Mouse (Mus musculus) bone marrow, adult 2 months (tissue): Measurements from ENCODE around the gene Ntng1. TPM values are rescaled to one million over a fixed set of nuclear protein-coding genes. Genes with fewer than 3 reads are reported as not detected.
"Not testable (repeated sequence)": the region's sequence is repeated elsewhere in the genome, so short reads cannot be mapped to it uniquely, and the experiment has no call there.

Experiments
- H3K27ac ChIP-seq: fragments of 200-500 bp; 2 replicates; pipeline ENCODE4 v1.5.1; 2012; ENCODE audit warnings: low read depth, mild to moderate bottlenecking, control low read depth, inconsistent platforms, low read length; ENCODE audit not compliant: control insufficient read depth, poor library complexity, insufficient read depth
- H3K4me1 ChIP-seq: fragments of 200-500 bp; 2 replicates; pipeline ENCODE4 v1.6.1; 2011; ENCODE audit warnings: low read length; ENCODE audit not compliant: control insufficient read depth, insufficient read depth
- H3K4me3 ChIP-seq: fragments of 200-500 bp; replicated peaks from 2 replicates; pipeline ENCODE3; 2011; ENCODE audit warnings: mild to moderate bottlenecking, low read depth, low read length, control low read depth; ENCODE audit not compliant: control insufficient read depth
- CTCF ChIP-seq: fragments of 200-500 bp; IDR thresholded peaks from 2 replicates; pipeline ENCODE4 v1.5.1; 2011; ENCODE audit warnings: low read length, control low read depth; ENCODE audit not compliant: control insufficient read depth, insufficient read depth
- POLR2A ChIP-seq: fragments of 200-500 bp; IDR thresholded peaks from 2 replicates; pipeline ENCODE4 v1.6.1; 2011; ENCODE audit warnings: low read depth, mild to moderate bottlenecking, control low read depth, low read length, borderline replicate concordance; ENCODE audit not compliant: control insufficient read depth
- WGBS: fragments of 180-500 bp; shearing (Covaris S2); methylation state at CpG from one replicate; pipeline ENCODE4 v1.1.7; 2018; 5-methylcytosine and 5-hydroxymethylcytosine counted together
- polyA plus RNA-seq: library from polyadenylated mRNA; stranded (reverse); fragments of >200 nt; gene quantifications from 2 replicates; pipeline ENCODE4 v1.2.4, GENCODE M21; 2011; ENCODE audit warnings: low replicate concordance; ENCODE audit not compliant: missing spikeins, insufficient read depth, insufficient read length

Ntng1 gene
- polyA plus RNA-seq, 1 experiment: not detected

GRCm38 (mm10) chr3:109765141-109765540 lies 378.7 kb downstream of the Ntng1 start:
- no peak for TF ChIP-seq CTCF
- TF ChIP-seq POLR2A: no peak
- WGBS: 75% methylated on average over 4 of the region's 4 CpGs

DNA sequence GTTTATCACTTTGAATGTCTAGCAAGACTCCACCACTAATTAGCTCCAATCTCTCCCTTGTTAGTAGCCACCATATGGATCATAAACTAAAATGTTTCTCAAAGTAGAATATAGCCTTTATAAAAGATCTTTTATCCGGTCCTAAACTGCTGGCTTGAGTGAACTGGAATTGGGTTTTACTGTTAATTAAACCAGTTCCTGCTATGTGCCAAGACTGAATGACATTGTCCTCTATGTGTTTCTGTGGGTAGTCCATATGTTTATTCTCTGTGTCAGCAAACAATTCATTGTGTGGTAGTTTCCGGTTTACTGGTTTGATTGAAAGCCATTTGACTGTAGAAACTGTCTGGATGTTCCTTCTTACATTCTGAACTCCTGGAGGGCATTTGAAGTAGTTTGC lies 387.4 kb downstream of the Ntng1 start:
- WGBS: 88% methylated on average over 2 of the region's 2 CpGs
- no peak overlapping the region for H3K4me3 ChIP-seq
- TF ChIP-seq CTCF: no peak
- no peak for TF ChIP-seq POLR2A
- no peaks in the 10 kb centered on the region for H3K4me1 ChIP-seq
- H3K27ac ChIP-seq: no peak overlapping the region

More at GRCm38 (mm10) chr3:109765141-109765540, 378.7 kb downstream of the Ntng1 start:
- H3K4me1 ChIP-seq: no peaks in the 10 kb centered on the region
- H3K4me3 ChIP-seq: no peak overlapping the region
- H3K27ac ChIP-seq: no peak overlapping the region

- WGBS: 2% methylated on average over 3 of the region's 3 CpGs
- not testable (repeated sequence) for H3K4me3 ChIP-seq, H3K4me1 ChIP-seq, H3K27ac ChIP-seq
Observed at GRCm38 (mm10) chr3:109747593-109747992, 396.2 kb downstream of the Ntng1 start.

DNA sequence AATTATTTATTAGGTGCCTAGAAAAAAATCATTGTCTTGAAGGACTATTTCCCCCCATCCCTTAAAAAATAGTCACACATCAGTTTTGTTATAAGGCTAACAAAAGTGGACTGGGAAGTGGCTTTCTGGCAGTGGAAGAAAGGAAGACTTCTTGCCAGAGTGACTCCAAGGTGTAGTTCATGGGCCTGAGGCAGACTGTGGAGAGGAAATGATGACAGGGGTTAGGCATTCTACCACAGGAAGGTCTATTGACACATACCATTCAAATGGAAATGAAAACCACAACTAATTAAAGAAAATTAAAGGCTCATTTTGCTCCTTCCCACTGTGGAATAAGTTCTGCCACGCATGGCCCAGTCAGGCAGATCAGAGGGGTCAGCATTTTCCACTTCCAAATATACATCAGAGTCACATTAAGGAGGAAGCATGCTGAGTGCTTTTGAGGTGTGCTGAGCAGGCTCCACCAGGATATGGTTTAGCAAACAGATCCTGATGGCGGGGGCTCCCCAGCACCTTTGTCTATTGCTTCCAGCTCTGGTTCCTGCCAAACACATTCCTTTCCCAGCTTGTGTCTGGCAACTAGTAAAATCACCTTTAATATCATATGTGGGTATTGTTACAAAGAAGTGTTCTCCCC lies 403.2 kb downstream of the Ntng1 start:
- Histone ChIP-seq H3K4me1 (no peaks in the 10 kb centered on the region), H3K4me3 (no peak overlapping the region), H3K27ac (no peak overlapping the region)
- 48% methylated on average over 2 of the region's 2 CpGs for WGBS
- no peak for TF ChIP-seq POLR2A
- TF ChIP-seq CTCF: no peak

DNA sequence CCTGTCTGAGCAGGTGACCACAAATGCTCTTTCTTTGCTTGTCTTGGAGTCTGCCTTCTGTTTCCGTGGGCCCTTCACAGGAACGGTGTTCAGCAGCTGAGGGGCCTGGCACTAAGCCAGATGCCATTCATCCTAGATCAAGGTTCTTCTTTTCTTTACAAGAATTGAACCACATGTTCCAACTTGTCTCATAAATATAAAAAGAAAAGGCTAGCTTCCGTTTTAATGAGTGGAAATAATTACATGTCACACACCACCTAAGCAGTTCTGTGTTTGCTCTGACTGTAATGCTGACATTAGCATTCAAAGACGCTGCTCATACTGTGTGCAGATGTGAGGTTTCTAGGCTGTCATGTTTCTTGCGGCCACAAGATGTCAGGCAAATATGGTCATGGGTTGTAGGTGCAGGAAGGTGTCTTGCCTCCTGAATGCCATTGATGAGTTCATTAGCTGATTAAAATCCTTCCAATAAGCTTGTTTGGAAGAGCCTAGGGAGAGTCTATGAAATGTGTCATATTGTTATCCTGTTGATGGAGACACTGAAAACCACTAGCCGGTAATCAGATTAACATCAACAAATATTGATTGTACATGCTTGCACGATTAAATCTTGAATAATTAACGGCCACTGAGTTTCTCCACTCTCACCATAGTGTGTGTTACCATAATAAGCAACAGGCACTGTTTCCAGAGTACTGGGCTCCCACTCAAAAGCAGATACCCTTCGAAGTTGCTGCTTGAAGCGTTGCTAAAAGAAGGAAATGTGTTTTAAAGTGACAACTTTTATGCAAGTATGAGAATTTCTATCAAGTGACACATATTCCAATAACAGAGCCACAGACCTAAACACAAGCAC lies 411.3 kb downstream of the Ntng1 start:
- no peak for TF ChIP-seq POLR2A
- 0 out of 2 replicates have a peak, but pooled peaks have one; percentile 1 for TF ChIP-seq CTCF
- 27% methylated on average over 10 of the region's 10 CpGs for WGBS
- H3K4me3 ChIP-seq: no peak overlapping the region

DNA sequence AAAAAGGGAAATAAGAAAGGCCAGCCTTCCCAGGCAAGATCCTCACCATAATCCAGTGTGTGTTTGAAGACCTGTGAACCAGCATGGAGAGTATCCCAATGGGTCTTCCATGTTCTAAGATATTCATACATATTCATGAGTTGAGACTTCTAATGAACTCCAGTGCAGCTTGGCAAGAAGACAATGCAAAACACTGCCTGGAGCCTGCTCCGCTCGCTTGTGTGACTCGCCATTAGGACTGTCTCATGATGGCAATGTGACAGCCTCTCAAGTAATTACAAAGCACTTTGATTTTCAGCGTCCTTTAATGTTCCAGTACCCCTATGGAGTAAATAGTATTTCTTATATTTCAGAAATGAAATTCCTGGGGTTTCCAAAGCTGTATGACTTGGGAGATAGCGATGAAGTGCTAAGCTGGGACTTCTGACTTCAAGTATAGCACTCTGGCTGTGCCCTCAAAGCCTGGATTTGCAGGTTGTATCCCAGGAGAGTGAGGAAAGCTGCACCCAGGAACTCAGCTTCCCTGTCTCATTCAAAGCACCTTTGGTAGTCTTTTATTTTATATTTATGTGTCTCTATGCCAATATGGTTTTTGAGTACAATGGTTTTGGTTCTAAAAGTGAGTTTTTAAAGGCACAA lies 412.1 kb downstream of the Ntng1 start:
- WGBS: 75% methylated on average over 5 of the region's 5 CpGs
- Histone ChIP-seq H3K4me3 (no peak overlapping the region), H3K27ac (no peak overlapping the region), H3K4me1 (no peaks in the 10 kb centered on the region)
- no peak for TF ChIP-seq POLR2A
- no peak for TF ChIP-seq CTCF

More for the DNA sequence above, 411.3 kb downstream of the Ntng1 start:
- no peak overlapping the region for H3K27ac ChIP-seq
- no peaks in the 10 kb centered on the region for H3K4me1 ChIP-seq

Other genes starting within 250 kb of the Ntng1 start
- gene Prmt6, start 107.0 kb upstream of the Ntng1 start, polyA plus RNA-seq: 2.6 and 7.0 TPM in 2 replicates